Mouse (Mus musculus): ENCODE measurements at regions not wholly inside any gene's neighbourhood (a gene's known extent, or its start where the extent isn't known, plus 50 kb on each side); places are given as distances from the start of the nearest gene placed in this dataset.
A peak's percentile ranks its signal among the peaks of the same experiment; 100 is the strongest.
"Not testable (repeated sequence)": the region's sequence is repeated elsewhere in the genome, so short reads cannot be mapped to it uniquely, and the experiment has no call there.

GRCm38 (mm10) chr13:66802558-66802957 is 102.2 kb upstream of the Gm10767 start:
- H3K27ac ChIP-seq (ENCODE audit: low read length); H3K4me1 ChIP-seq (ENCODE audit: control insufficient read depth, insufficient read depth, low read length); H3K36me3 ChIP-seq (ENCODE audit: control insufficient read depth, insufficient read depth); H3K27me3 ChIP-seq (ENCODE audit: control insufficient read depth, insufficient read depth, low read length); H3K4me2 ChIP-seq (ENCODE audit: low read depth, low read length); H3K9me3 ChIP-seq (replicated peaks; ENCODE audit: control insufficient read depth, low read length); ATAC-seq (replicated peaks; ENCODE audit: extremely low read depth, insufficient read depth, low FRiP score); H3K4me3 ChIP-seq (ENCODE audit: low read length); H3K9ac ChIP-seq (ENCODE audit: low read length): not testable (repeated sequence)
- 64% methylated on average over 3 of the region's 3 CpGs for WGBS

- peak overlapping the region; percentile 37; the same call in 1 of the 2 replicates for H3K4me2 ChIP-seq (ENCODE audit: low read depth, low read length)
- H3K9ac ChIP-seq (ENCODE audit: low read length); H3K4me3 ChIP-seq (ENCODE audit: low read length); ATAC-seq (replicated peaks; ENCODE audit: extremely low read depth, insufficient read depth, low FRiP score); H3K4me1 ChIP-seq (ENCODE audit: control insufficient read depth, insufficient read depth, low read length); H3K36me3 ChIP-seq (ENCODE audit: control insufficient read depth, insufficient read depth); H3K27me3 ChIP-seq (ENCODE audit: control insufficient read depth, insufficient read depth, low read length); H3K9me3 ChIP-seq (replicated peaks; ENCODE audit: control insufficient read depth, low read length); H3K27ac ChIP-seq (ENCODE audit: low read length): not testable (repeated sequence)
- WGBS = 2% methylated on average over 28 of the region's 30 CpGs
Measured at GRCm38 (mm10) chr13:66807661-66808060, 97.1 kb upstream of the Gm10767 start.
